Mouse (Mus musculus) midbrain, embryonic 13.5 days (tissue): Measurements from ENCODE around the gene Gm28374. TPM values are rescaled to one million over a fixed set of nuclear protein-coding genes. Genes with fewer than 3 reads are reported as not detected.

Experiments
- ATAC-seq: fragments of 200-750 bp; cut with Nextera tagmentation; 2 replicates; pipeline ENCODE4 v1.8.0; 2017; ENCODE audit warnings: mild to moderate bottlenecking, moderate TSS enrichment, moderate library complexity
- H3K27ac ChIP-seq: fragments of 300-500 bp; sonication (generic); 2 replicates; pipeline ENCODE4 v1.5.1; 2015; ENCODE audit warnings: inconsistent platforms, mild to moderate bottlenecking, moderate library complexity
- H3K27me3 ChIP-seq: fragments of 300-500 bp; sonication (generic); 2 replicates; pipeline ENCODE4 v1.6.1; 2015; ENCODE audit warnings: mild to moderate bottlenecking, inconsistent platforms
- H3K36me3 ChIP-seq: fragments of 300-500 bp; sonication (generic); 2 replicates; pipeline ENCODE4 v1.6.1; 2015; ENCODE audit warnings: mild to moderate bottlenecking, inconsistent platforms
- H3K4me1 ChIP-seq: fragments of 300-500 bp; sonication (generic); replicated peaks from 2 replicates; pipeline ENCODE4 v1.6.1; 2015; ENCODE audit warnings: inconsistent platforms
- H3K4me2 ChIP-seq: fragments of 300-500 bp; sonication (generic); replicated peaks from 2 replicates; pipeline ENCODE4 v1.6.1; 2015; ENCODE audit warnings: moderate library complexity, mild to moderate bottlenecking, inconsistent platforms
- H3K4me3 ChIP-seq: fragments of 300-500 bp; sonication (generic); replicated peaks from 2 replicates; pipeline ENCODE4 v1.5.1; 2015; ENCODE audit warnings: mild to moderate bottlenecking, inconsistent platforms
- H3K9ac ChIP-seq: fragments of 300-500 bp; sonication (generic); replicated peaks from 2 replicates; pipeline ENCODE4 v1.6.1; 2015; ENCODE audit warnings: mild to moderate bottlenecking, inconsistent platforms
- H3K9me3 ChIP-seq: fragments of 300-500 bp; sonication (generic); 2 replicates; pipeline ENCODE4 v1.6.1; 2016; ENCODE audit warnings: mild to moderate bottlenecking, inconsistent platforms
- WGBS: fragments of 180-500 bp; shearing (Covaris S2); methylation state at CpG from one replicate; pipeline ENCODE4 v1.1.7; 2015; 5-methylcytosine and 5-hydroxymethylcytosine counted together
- microRNA-seq: library from miRNA; unstranded; fragments of <30 nt; microRNA quantifications from one replicate; pipeline ENCODE4, GENCODE M21; 2016
- polyA plus RNA-seq: library from polyadenylated mRNA; unstranded; fragments of >200 nt; fragmentation: Nextera tagmentation; extraction: Ambion mirVana; gene quantifications from 2 replicates; pipeline ENCODE4 v1.2.1, GENCODE M21; 2015

Gm28374 gene
- polyA plus RNA-seq, 1 experiment from 2014 or later, result 2.4 TPM

- no peak overlapping the region for H3K4me3 ChIP-seq
- H3K27me3 ChIP-seq, result no peaks in the 10 kb centered on the region
- no peaks in the 10 kb centered on the region for H3K4me1 ChIP-seq
- no peaks in the 10 kb centered on the region for H3K9me3 ChIP-seq
- no peak for ATAC-seq
- WGBS, result 77% methylated on average over 14 of the region's 14 CpGs
- no peak overlapping the region for H3K27ac ChIP-seq
- H3K9ac ChIP-seq, result no peak overlapping the region
- H3K4me2 ChIP-seq, result no peak overlapping the region
- H3K36me3 ChIP-seq, result no peaks in the 10 kb centered on the region
Observed at GRCm38 (mm10) chr19:6030520-6031280, 51.4 kb downstream of the Gm28374 start.

DNA sequence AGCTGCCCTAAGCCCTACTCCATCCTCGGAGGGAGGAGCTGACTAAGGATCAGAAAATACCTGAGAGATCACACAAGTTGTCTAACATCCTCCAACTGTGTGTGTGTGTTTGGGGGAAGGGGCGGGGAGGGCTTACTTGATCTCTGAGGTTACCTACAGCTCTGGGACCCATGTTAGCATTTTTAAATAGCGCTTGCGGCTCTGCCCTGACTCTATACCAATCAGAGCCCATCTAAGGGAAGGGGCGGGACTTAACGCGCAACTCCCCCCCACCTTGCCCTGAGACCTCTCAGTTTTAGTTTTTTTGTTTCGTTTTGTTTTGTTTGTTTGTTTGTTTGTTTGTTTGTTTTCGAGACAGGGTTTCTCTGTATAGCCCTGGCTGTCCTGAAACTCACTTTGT lies 52.6 kb downstream of the Gm28374 start:
- no peak overlapping the region for H3K9ac ChIP-seq
- H3K4me3 ChIP-seq, result no peak overlapping the region
- 76% methylated on average over 9 of the region's 9 CpGs for whole genome bisulfite sequencing
- no peak overlapping the region for H3K4me2 ChIP-seq
- H3K27me3 ChIP-seq, result no peaks in the 10 kb centered on the region
- H3K36me3 ChIP-seq, result no peaks in the 10 kb centered on the region
- H3K4me1 ChIP-seq, result no peaks in the 10 kb centered on the region
- no peaks in the 10 kb centered on the region for H3K9me3 ChIP-seq
- no peak for ATAC-seq
- H3K27ac ChIP-seq, result no peak overlapping the region

DNA sequence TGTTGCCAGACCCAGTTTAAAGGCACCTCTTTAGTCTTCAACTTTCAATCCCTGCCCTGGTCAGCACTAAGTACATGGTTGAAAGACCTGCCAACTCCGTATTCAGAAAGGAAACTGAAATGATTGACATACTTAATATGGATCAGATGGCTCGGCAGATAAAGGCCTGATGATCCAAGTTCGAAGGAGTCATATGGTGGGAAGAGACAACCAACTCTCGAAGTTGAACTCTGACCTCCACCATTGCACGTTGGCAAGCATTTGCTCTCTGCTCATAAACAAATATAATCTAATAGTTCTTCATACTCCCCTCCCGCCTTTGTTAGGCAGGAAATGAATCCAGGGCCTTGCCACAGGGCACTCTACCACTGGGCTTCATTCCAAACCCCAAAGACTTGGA lies 53.1 kb downstream of the Gm28374 start:
- no peak overlapping the region for H3K4me2 ChIP-seq
- H3K9ac ChIP-seq, result no peak overlapping the region
- H3K27me3 ChIP-seq, result no peaks in the 10 kb centered on the region
- H3K27ac ChIP-seq, result no peak overlapping the region
- no peak for ATAC-seq
- no peaks in the 10 kb centered on the region for H3K36me3 ChIP-seq
- H3K4me3 ChIP-seq, result no peak overlapping the region
- 88% methylated on average over 6 of the region's 6 CpGs for WGBS
- no peaks in the 10 kb centered on the region for H3K9me3 ChIP-seq
- no peaks in the 10 kb centered on the region for H3K4me1 ChIP-seq

Small RNA genes within 50 kb of the gene (microRNA-seq; reads per million reads assigned to microRNA genes)
- gene Mir6988, result 2.7 reads per million, percentile 9 among the genes with 10 or more reads in this experiment

Other genes with a start within 250 kb of the Gm28374 start
- 16.8 and 19.0 TPM in 2 replicates for gene Frmd8, start 207.0 kb downstream of the Gm28374 start, polyA plus RNA-seq
- 1.4 and 2.0 TPM in 2 replicates for gene Slc25a45, start 204.4 kb downstream of the Gm28374 start, polyA plus RNA-seq
- gene Tigd3, start 188.1 kb downstream of the Gm28374 start, polyA plus RNA-seq, result 16.4 and 16.9 TPM in 2 replicates
- 157 and 158 TPM in 2 replicates for gene Dpf2, start 169.2 kb downstream of the Gm28374 start, polyA plus RNA-seq
- 7.5 and 7.8 TPM in 2 replicates for gene Cdc42ep2, start 157.4 kb downstream of the Gm28374 start, polyA plus RNA-seq
- gene Pola2, start 118.1 kb downstream of the Gm28374 start, polyA plus RNA-seq, result 31.6 and 32.1 TPM in 2 replicates
- gene Slc22a20, start 96.1 kb downstream of the Gm28374 start, polyA plus RNA-seq, result not detected in 2 replicates
- 1.9 and 2.3 TPM in 2 replicates for gene Capn1, start 66.4 kb downstream of the Gm28374 start, polyA plus RNA-seq
- gene Syvn1, start 35.7 kb downstream of the Gm28374 start, polyA plus RNA-seq, result 27.8 and 33.8 TPM in 2 replicates
- 73.7 and 74.7 TPM in 2 replicates for gene Mrpl49, start 24.5 kb downstream of the Gm28374 start, polyA plus RNA-seq
- 632 and 647 TPM in 2 replicates for gene Fau, start 24.4 kb downstream of the Gm28374 start, polyA plus RNA-seq
- 27.4 and 33.1 TPM in 2 replicates for gene Znhit2, start 21.1 kb downstream of the Gm28374 start, polyA plus RNA-seq
- gene Tm7sf2, start 13.9 kb downstream of the Gm28374 start, polyA plus RNA-seq, result 44.1 and 45.9 TPM in 2 replicates
- gene Vps51, start 5.0 kb downstream of the Gm28374 start, polyA plus RNA-seq, result 90.8 and 91.4 TPM in 2 replicates
- gene Tmem262, start 2.2 kb downstream of the Gm28374 start, polyA plus RNA-seq, result not detected in 2 replicates
- gene Zfpl1, start 2.7 kb upstream of the Gm28374 start, polyA plus RNA-seq, result 83.3 and 84.8 TPM in 2 replicates
- 19.1 and 19.3 TPM in 2 replicates for gene Cdca5, start 2.7 kb upstream of the Gm28374 start, polyA plus RNA-seq
- not detected in 2 replicates for gene AC131692.1, start 12.2 kb upstream of the Gm28374 start, polyA plus RNA-seq
- 0.52 and 0.58 TPM in 2 replicates for gene Naaladl1, start 23.5 kb upstream of the Gm28374 start, polyA plus RNA-seq
- 35.1 and 41.8 TPM in 2 replicates for gene Sac3d1, start 36.4 kb upstream of the Gm28374 start, polyA plus RNA-seq
- 42.3 and 44.4 TPM in 2 replicates for gene Snx15, start 46.0 kb upstream of the Gm28374 start, polyA plus RNA-seq
- gene Batf2, start 58.7 kb upstream of the Gm28374 start, polyA plus RNA-seq, result 0.27 TPM in 1 of 2 replicates, not detected in the other
- gene Arl2, start 59.3 kb upstream of the Gm28374 start, polyA plus RNA-seq, result 115 and 118 TPM in 2 replicates
- not detected in 2 replicates for gene Majin, start 102.1 kb upstream of the Gm28374 start, polyA plus RNA-seq
- not detected in 2 replicates for gene Gpha2, start 144.1 kb upstream of the Gm28374 start, polyA plus RNA-seq
- gene Ppp2r5b, start 153.6 kb upstream of the Gm28374 start, polyA plus RNA-seq, result 78.4 and 84.8 TPM in 2 replicates
- gene Atg2a, start 159.4 kb upstream of the Gm28374 start, polyA plus RNA-seq, result 11.4 and 12.4 TPM in 2 replicates
- 89.7 and 93.8 TPM in 2 replicates for gene Ehd1, start 194.5 kb upstream of the Gm28374 start, polyA plus RNA-seq
- gene Cdc42bpg, start 224.2 kb upstream of the Gm28374 start, polyA plus RNA-seq, result 0.39 and 0.46 TPM in 2 replicates